Mouse (Mus musculus) C2C12 (cell line): ENCODE measurements around the gene Agap1. TPM values are rescaled to one million over a fixed set of nuclear protein-coding genes. Genes with fewer than 3 reads are reported as not detected.

Source experiments
- H3K27me3 ChIP-seq: one replicate; pipeline ENCODE4 v1.6.1; 2011; ENCODE audit not compliant: control insufficient read depth, insufficient read depth, insufficient read length
- H3K36me3 ChIP-seq: one replicate; pipeline ENCODE4 v1.6.1; 2011; ENCODE audit not compliant: control insufficient read depth, insufficient read depth
- H3K4me3 ChIP-seq: one replicate; pipeline ENCODE4 v1.5.1; 2011; ENCODE audit warnings: mild to moderate bottlenecking, control low read depth; ENCODE audit not compliant: poor library complexity, insufficient read depth, severe bottlenecking
- H3K79me2 ChIP-seq: one replicate; pipeline ENCODE4 v1.6.1; 2011; ENCODE audit not compliant: control insufficient read depth, insufficient read depth
- H3K79me3 ChIP-seq: one replicate; pipeline ENCODE4 v1.6.1; 2011; ENCODE audit warnings: low read depth, control low read depth
- H3ac ChIP-seq: one replicate; pipeline ENCODE3; 2011; ENCODE audit warnings: low read depth; ENCODE audit not compliant: control insufficient read depth, insufficient read length
- CEBPB ChIP-seq: IDR thresholded peaks from one replicate; pipeline ENCODE4 v1.6.1; 2011; ENCODE audit warnings: low read depth, mild to moderate bottlenecking, control low read depth, moderate library complexity
- CTCF ChIP-seq: IDR thresholded peaks from one replicate; pipeline ENCODE4 v1.5.1; 2011; ENCODE audit not compliant: control insufficient read depth, insufficient read depth, insufficient read length
- FOSL1 ChIP-seq: IDR thresholded peaks from one replicate; pipeline ENCODE4 v1.8.0; 2011; ENCODE audit warnings: mild to moderate bottlenecking, low read length; ENCODE audit not compliant: poor library complexity, insufficient read depth, severe bottlenecking
- MAX ChIP-seq: IDR thresholded peaks from one replicate; pipeline ENCODE4 v1.6.1; 2011; ENCODE audit warnings: mild to moderate bottlenecking, control low read depth
- MYOD1 ChIP-seq: IDR thresholded peaks from one replicate; pipeline ENCODE4 v1.6.1; 2011; ENCODE audit warnings: low read depth; ENCODE audit not compliant: control insufficient read depth, insufficient read length
- MYOG ChIP-seq: IDR thresholded peaks from one replicate; pipeline ENCODE4 v1.6.1; 2011; ENCODE audit not compliant: control insufficient read depth, insufficient read length; ENCODE audit errors: extremely low read depth
- USF1 ChIP-seq: IDR thresholded peaks from one replicate; pipeline ENCODE4 v1.6.1; 2011; ENCODE audit warnings: low read depth, mild to moderate bottlenecking, control low read depth, moderate library complexity
- polyA plus RNA-seq: library from polyadenylated mRNA; unstranded; fragments of >200 nt; fragmentation: generic; extraction: Trizol; gene quantifications from one replicate; pipeline ENCODE4 v1.2.1, GENCODE M21; 2012; ENCODE audit warnings: missing spikeins

The Agap1 gene
- polyA plus RNA-seq, 1 experiment, result 14.0 TPM

DNA sequence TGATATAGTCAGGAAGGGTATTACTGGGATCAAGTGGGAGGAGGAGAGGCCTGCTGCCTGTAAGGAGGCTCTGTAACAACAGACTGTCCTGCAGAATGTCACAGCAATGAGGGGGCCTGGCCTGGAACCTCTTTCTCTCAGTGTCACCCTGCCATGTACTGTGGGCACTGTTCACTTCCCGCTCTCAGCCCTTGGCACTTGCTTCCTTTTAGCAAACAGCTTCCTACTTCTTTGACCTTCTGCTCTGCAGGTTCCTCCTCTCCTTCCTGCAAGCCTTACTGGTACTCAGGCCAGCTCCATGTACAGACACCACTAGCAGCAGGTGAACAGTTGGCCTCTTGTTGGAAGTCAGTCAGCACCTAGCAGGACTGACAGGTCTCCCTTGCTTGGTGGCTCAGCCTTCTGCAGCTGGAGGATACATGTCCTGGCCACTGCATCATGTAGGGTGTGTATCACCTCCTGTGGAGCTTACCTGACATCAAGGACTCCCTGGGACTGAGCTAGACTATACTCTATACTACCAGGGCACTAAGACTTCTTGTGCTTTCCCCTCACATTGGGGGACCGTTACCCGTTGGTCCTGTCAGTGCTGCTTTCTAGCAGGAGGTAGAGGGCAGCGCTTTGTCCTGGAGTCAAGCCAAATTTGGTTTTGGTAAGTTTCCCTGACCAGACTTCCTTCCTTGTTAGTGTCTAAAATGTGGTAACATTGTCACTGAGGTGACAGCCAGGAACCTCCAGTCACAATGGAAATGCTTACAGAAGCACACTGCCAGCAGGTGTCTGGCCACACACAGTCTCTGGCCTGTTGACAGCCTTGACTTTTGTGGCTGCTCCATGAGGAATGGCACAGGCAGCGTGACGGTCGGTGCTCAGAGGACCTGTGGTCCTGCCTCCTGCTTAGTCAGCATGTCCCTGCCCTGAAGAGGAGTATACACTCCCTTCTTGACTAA is 120.6 kb downstream of the Agap1 start:
- TF ChIP-seq MYOD1, result no peak
- no peak for TF ChIP-seq CEBPB
- no peak for TF ChIP-seq USF1
- no peak for TF ChIP-seq MYOG
- TF ChIP-seq CTCF, result no peak
- TF ChIP-seq MAX, result no peak
- TF ChIP-seq FOSL1, result no peak
- peaks cover 6% of the 10 kb centered on the region for H3K79me3 ChIP-seq
- no peaks in the 10 kb centered on the region for H3K27me3 ChIP-seq
- no peak overlapping the region for H3ac ChIP-seq
- no peaks in the 10 kb centered on the region for H3K36me3 ChIP-seq
- peaks cover 45% of the 10 kb centered on the region for H3K79me2 ChIP-seq
- no peak overlapping the region for H3K4me3 ChIP-seq

DNA sequence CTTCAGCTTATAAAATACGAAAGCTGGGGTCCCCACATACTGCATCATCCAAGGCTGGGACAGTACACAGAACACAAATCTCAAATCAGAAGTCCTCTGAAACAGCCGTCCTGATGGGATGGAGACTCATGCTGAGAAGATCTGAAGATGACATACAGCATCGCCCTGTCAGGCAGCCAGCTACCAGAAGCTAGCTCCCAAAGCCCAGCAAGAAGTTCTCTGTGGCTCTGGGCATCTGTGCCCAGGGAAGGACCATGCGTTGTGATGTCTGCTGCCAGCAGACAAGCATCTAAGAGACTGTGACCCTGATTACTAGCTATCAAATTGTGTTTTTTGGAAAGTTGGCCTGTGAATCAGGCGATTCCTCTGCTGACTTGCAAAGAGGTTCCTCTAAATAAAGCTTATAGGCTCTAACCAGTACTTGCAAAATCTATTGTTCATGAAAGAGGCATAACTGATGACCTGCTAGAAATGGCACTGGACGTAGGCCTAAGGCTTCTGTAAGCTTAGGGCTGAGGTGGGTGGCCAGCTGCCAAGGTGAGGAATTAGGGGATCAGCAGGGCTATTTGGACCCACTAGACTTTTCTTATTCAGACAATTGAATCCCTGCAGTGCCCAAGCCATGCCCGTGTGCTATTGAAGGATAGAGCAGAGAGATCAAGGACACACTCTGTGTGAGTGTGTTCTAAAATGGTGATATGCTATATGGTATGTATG is 121.7 kb downstream of the Agap1 start:
- Histone ChIP-seq H3K36me3 (no peaks in the 10 kb centered on the region), H3K4me3 (no peak overlapping the region), H3ac (no peak overlapping the region), H3K27me3 (no peaks in the 10 kb centered on the region), H3K79me2 (peaks cover 44% of the 10 kb centered on the region), H3K79me3 (peaks cover 7% of the 10 kb centered on the region)
- TF ChIP-seq FOSL1, result no peak
- TF ChIP-seq USF1, result no peak
- TF ChIP-seq MYOG, result no peak
- no peak for TF ChIP-seq MYOD1
- TF ChIP-seq CEBPB, result no peak
- TF ChIP-seq MAX, result no peak
- TF ChIP-seq CTCF, result no peak

DNA sequence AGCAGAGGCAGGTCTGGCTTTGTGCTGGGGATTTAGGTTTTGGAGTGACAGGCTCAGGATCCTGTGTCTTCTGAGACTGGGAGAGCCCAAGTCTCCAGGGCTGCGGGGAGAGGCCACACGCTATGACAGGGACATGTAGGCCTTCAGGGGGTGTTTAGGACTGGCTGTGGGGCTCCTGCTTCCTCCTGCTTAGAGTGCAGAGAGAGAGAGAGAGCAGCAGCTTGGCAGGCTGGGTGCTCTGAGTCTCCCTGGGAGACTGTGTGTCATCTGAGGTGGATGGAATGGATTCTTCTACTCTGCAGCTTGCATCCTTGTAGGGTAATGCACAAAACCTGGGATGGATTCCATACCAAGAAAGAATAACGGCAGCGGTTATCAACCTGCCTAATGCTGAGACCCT is 122.4 kb downstream of the Agap1 start:
- Histone ChIP-seq H3K36me3 (no peaks in the 10 kb centered on the region), H3K4me3 (no peak overlapping the region), H3ac (peak overlapping the region; percentile 52), H3K79me3 (peaks cover 8% of the 10 kb centered on the region), H3K27me3 (no peaks in the 10 kb centered on the region), H3K79me2 (peaks cover 44% of the 10 kb centered on the region)
- TF ChIP-seq FOSL1 (no peak), CTCF (no peak), MAX (no peak), MYOD1 (no peak), CEBPB (no peak), USF1 (no peak), MYOG (no peak)

DNA sequence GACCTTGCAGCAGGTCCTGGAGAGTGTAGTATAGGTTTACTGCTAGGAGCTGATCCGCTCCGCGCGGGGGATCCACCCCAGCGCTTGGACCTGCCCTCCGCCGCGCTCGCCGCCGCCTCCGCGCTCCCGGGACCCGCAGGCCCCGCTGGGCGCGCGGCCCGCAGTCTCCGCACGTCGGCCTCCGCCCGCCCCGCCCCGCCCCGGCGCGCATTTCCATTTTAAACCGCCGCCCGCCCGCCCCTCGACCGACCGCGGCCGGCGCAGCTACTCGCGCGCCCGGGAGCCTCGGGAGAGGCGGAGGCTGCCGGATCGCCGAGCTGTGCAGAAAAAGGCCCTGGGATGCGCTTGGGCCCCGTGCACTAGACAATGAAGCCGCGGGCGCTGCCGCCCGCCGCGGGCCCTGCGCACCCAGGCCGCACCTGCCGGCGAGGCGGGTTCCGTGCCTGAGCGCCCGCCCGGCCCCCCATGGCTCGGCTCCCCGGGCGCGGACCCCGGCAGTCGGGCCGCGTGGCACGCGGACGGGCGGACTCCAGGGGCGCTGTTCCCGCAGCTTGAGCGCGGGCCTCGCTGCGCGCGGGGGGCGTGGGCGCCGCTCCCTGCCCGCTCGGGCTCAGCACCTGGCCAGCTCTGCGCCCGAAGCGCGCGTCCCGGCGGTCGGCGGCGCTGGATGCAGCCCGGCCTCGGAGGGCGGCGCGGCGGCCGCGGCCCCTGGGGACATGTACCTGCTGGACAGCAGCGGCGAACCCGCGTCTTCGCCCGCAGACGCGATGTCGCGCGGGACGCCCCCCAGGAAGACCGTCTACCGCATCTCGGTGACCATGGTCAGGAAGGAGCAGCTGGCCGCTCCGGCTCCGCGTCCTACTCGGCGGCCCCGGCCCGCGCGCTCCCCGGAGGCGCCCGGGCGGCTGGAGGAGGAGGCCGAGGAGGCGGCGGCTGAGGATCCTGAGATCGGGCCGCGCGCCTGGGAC is 125.7 kb downstream of the Agap1 start:
- Histone ChIP-seq H3ac (peak overlapping the region; percentile 91), H3K27me3 (no peaks in the 10 kb centered on the region), H3K4me3 (peak overlapping the region; percentile 38), H3K36me3 (no peaks in the 10 kb centered on the region), H3K79me3 (peaks cover 23% of the 10 kb centered on the region), H3K79me2 (peaks cover 45% of the 10 kb centered on the region)
- no peak for TF ChIP-seq USF1
- TF ChIP-seq MAX, result no peak
- TF ChIP-seq CEBPB, result no peak
- TF ChIP-seq CTCF, result no peak
- no peak for TF ChIP-seq FOSL1
- no peak for TF ChIP-seq MYOG
- TF ChIP-seq MYOD1, result no peak
